Mouse (Mus musculus) brain, adult 10 weeks (tissue): Measurements from ENCODE around the gene Eif3a. TPM values are rescaled to one million over a fixed set of nuclear protein-coding genes. Genes with fewer than 3 reads are reported as not detected.

Experiments
- polyA plus RNA-seq: library from polyadenylated mRNA; stranded (reverse); fragments of 350-450 nt; fragmentation: Illumina TruSeq; extraction: RNeasy Lipid Tissue Mini Kit (QIAGEN cat#74804); gene quantifications from one replicate; pipeline ENCODE4 v1.2.3, GENCODE M21; 2015; ENCODE audit warnings: low read depth, low replicate concordance

The Eif3a gene
- 63.9 TPM for polyA plus RNA-seq

GRCm38 (mm10) chr19:60790551-60791161, at the start of gene Eif3a:
Gene Eif3a, minus strand, starts transcription at chr19:60790658.

DNA sequence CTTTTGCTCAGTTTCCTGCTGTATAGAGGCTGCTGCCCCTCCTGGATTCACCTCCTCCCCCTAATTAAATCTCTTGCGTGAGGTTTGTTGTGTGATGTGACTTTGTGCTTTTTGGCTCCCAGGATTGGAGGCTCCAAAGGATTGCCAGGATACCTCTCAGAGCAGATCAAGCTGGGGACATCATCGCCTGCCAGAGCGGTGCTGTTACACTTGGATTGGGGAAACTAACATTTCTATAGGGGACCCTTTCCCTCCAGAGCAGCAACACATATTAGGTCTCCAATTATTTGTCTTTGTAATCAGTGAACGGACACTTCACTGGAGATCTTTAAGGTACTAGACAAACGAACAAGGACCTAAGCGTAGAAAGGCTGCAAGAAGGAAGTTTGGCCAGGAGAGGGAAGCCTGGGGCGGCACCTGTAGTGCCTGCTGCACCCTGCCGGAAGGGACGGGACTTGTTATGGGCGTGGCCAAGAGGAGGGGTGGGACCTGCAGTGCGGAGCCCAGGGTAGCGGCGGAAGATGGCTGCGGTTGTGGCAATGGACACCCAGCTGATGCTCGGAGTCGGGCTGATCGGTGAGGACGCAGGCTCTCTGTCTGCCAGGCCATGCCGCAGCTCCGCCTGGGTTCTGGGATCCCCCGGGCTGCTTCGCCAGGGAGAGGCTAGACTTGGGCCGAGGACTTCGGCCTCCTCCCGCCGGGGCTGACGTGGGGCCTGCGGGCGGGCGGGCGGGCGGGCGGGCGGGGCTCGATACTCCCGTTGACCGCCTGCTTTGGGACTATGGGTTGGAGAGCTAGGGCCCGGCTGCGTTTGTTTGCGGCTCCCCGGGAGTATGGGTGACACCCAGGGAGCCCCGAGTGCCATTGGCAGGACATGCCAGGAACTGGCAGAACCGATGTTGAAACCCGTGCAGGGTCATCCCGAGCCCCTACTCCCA, 20.9 kb upstream of the Eif3a start, which contains the start of gene Fam45a:
Fam45a (plus strand) TSS at position 488 of the 938 bp plus-strand sequence.

GRCm38 (mm10) chr19:60755438-60756191, 34.8 kb downstream of the Eif3a start, which contains the start of gene Nanos1:
Gene Nanos1, plus strand, starts transcription at chr19:60755987.

Other genes starting within 250 kb of the Eif3a start
- gene Cacul1, start 209.6 kb downstream of the Eif3a start, polyA plus RNA-seq, result 36.0 TPM
- 16.2 TPM for gene Nanos1, start 34.7 kb downstream of the Eif3a start, polyA plus RNA-seq
- 55.6 TPM for gene Fam45a, start 20.9 kb upstream of the Eif3a start, polyA plus RNA-seq
- gene Sfxn4, start 70.8 kb upstream of the Eif3a start, polyA plus RNA-seq, result 21.9 TPM
- 110 TPM for gene Prdx3, start 83.9 kb upstream of the Eif3a start, polyA plus RNA-seq
- gene Grk5, start 99.1 kb upstream of the Eif3a start, polyA plus RNA-seq, result 9.9 TPM